Mouse (Mus musculus) stomach, postnatal 0 days (tissue): ENCODE measurements around the gene Gm20852. TPM values are rescaled to one million over a fixed set of nuclear protein-coding genes. Genes with fewer than 3 reads are reported as not detected.
"Not testable (repeated sequence)": the region's sequence is repeated elsewhere in the genome, so short reads cannot be mapped to it uniquely, and the experiment has no call there.

ENCODE experiments used
- ATAC-seq: fragments of 200-750 bp; cut with Nextera tagmentation; 2 replicates; pipeline ENCODE4 v1.8.0; 2017; ENCODE audit not compliant: low FRiP score, low TSS enrichment
- DNase-seq: peaks from one replicate; pipeline ENCODE4 v3.0.0-alpha.2; 2016; ENCODE audit warnings: low spot score
- H3K27ac ChIP-seq: fragments of 300-500 bp; sonication (generic); replicated peaks from 2 replicates; pipeline ENCODE4 v1.5.1; 2014; ENCODE audit warnings: mild to moderate bottlenecking, control low read depth
- H3K27me3 ChIP-seq: fragments of 300-500 bp; sonication (generic); 2 replicates; pipeline ENCODE4 v1.6.1; 2014; ENCODE audit warnings: low read length; ENCODE audit not compliant: control insufficient read depth, insufficient read depth
- H3K36me3 ChIP-seq: fragments of 300-500 bp; sonication (generic); 2 replicates; pipeline ENCODE4 v1.6.1; 2014; ENCODE audit warnings: low read length, mixed read lengths; ENCODE audit not compliant: control insufficient read depth, insufficient read depth
- H3K4me1 ChIP-seq: fragments of 300-500 bp; sonication (generic); replicated peaks from 2 replicates; pipeline ENCODE4 v1.6.1; 2014; ENCODE audit warnings: antibody characterized with exemption; ENCODE audit not compliant: control insufficient read depth, insufficient read depth
- H3K4me2 ChIP-seq: fragments of 300-500 bp; sonication (generic); replicated peaks from 2 replicates; pipeline ENCODE4 v1.6.1; 2014; ENCODE audit warnings: low read depth, mild to moderate bottlenecking, control low read depth, moderate library complexity
- H3K4me3 ChIP-seq: fragments of 300-500 bp; sonication (generic); 2 replicates; pipeline ENCODE4 v1.5.1; 2014; ENCODE audit warnings: low read depth, low read length, control low read depth
- H3K9ac ChIP-seq: fragments of 300-500 bp; sonication (generic); 2 replicates; pipeline ENCODE4 v1.6.1; 2014; ENCODE audit warnings: mild to moderate bottlenecking, low read length, control low read depth, mixed read lengths
- H3K9me3 ChIP-seq: fragments of 300-500 bp; sonication (generic); 2 replicates; pipeline ENCODE4 v1.6.1; 2016; ENCODE audit warnings: low read length; ENCODE audit not compliant: control insufficient read depth
- WGBS: fragments of 180-500 bp; shearing (Covaris S2); extraction: QIAGEN DNeasy Blood & Tissue Kit; methylation state at CpG from one replicate; pipeline ENCODE4 v1.1.7; 2014; 5-methylcytosine and 5-hydroxymethylcytosine counted together
- polyA plus RNA-seq: library from polyadenylated mRNA; unstranded; fragments of >200 nt; fragmentation: Nextera tagmentation; extraction: Ambion mirVana; gene quantifications from 2 replicates; pipeline ENCODE4 v1.2.1, GENCODE M21; 2015

Gm20852 gene
- not detected in 2 replicates for polyA plus RNA-seq

- not testable (repeated sequence) for H3K4me3 ChIP-seq, ATAC-seq, H3K27ac ChIP-seq, H3K9me3 ChIP-seq, DNase-seq, H3K4me2 ChIP-seq, H3K27me3 ChIP-seq, H3K4me1 ChIP-seq, H3K36me3 ChIP-seq, H3K9ac ChIP-seq
- WGBS: no CpG with 5 or more reads among the region's 4 CpGs
These were observed at the start of gene Gm20852 for GRCm38 (mm10) chrY:66742023-66742422. Gene Gm20852 (minus strand): TSS chrY:66742123.
